Mouse (Mus musculus) forebrain, embryonic 11.5 days (tissue): ENCODE measurements at regions not wholly inside any gene's neighbourhood (a gene's known extent, or its start where the extent isn't known, plus 50 kb on each side); places are given as distances from the start of the nearest gene placed in this dataset.

Experiments
- ATAC-seq: fragments of 200-750 bp; cut with Nextera tagmentation; replicated peaks from 2 replicates; pipeline ENCODE4 v1.8.0; 2017; ENCODE audit warnings: moderate TSS enrichment; ENCODE audit not compliant: low FRiP score
- DNase-seq: peaks from one replicate; pipeline ENCODE4 v3.0.0-alpha.2; 2017; ENCODE audit warnings: low spot score
- H3K27ac ChIP-seq: fragments of 300-500 bp; sonication (generic); 2 replicates; pipeline ENCODE4 v1.5.1; 2014; ENCODE audit warnings: low read depth, low read length
- H3K27me3 ChIP-seq: fragments of 300-500 bp; sonication (generic); 2 replicates; pipeline ENCODE4 v1.6.1; 2014; ENCODE audit warnings: mild to moderate bottlenecking, low read length, mixed read lengths; ENCODE audit not compliant: control insufficient read depth, insufficient read depth
- H3K36me3 ChIP-seq: fragments of 300-500 bp; sonication (generic); 2 replicates; pipeline ENCODE4 v1.6.1; 2014; ENCODE audit warnings: mild to moderate bottlenecking, low read length, moderate library complexity, mixed read lengths; ENCODE audit not compliant: control insufficient read depth, insufficient read depth
- H3K4me1 ChIP-seq: fragments of 300-500 bp; sonication (generic); replicated peaks from 2 replicates; pipeline ENCODE4 v1.6.1; 2014; ENCODE audit warnings: low read length, mixed read lengths; ENCODE audit not compliant: control insufficient read depth, insufficient read depth
- H3K4me2 ChIP-seq: fragments of 300-500 bp; sonication (generic); 2 replicates; pipeline ENCODE4 v1.6.1; 2014; ENCODE audit warnings: low read depth, mild to moderate bottlenecking, low read length, moderate library complexity, mixed read lengths; ENCODE audit not compliant: severe bottlenecking
- H3K4me3 ChIP-seq: fragments of 300-500 bp; sonication (generic); 2 replicates; pipeline ENCODE4 v1.5.1; 2014; ENCODE audit warnings: low read depth, low read length
- H3K9ac ChIP-seq: fragments of 300-500 bp; sonication (generic); 2 replicates; pipeline ENCODE4 v1.6.1; 2014; ENCODE audit warnings: low read length
- H3K9me3 ChIP-seq: fragments of 300-500 bp; sonication (generic); 2 replicates; pipeline ENCODE4 v1.6.1; 2016; ENCODE audit warnings: low read length, mixed read lengths; ENCODE audit not compliant: control insufficient read depth
- WGBS: fragments of 180-500 bp; shearing (Covaris S2); extraction: QIAGEN DNeasy Blood & Tissue Kit; methylation state at CpG from one replicate; pipeline ENCODE4 v1.1.7; 2014; 5-methylcytosine and 5-hydroxymethylcytosine counted together

- Histone ChIP-seq H3K9me3 (no peaks in the 10 kb centered on the region), H3K27me3 (no peaks in the 10 kb centered on the region), H3K9ac (no peak overlapping the region), H3K4me2 (no peak overlapping the region), H3K4me1 (no peaks in the 10 kb centered on the region), H3K36me3 (no peaks in the 10 kb centered on the region), H3K4me3 (no peak overlapping the region), H3K27ac (no peak overlapping the region)
- WGBS = 72% methylated on average over 6 of the region's 6 CpGs
- ATAC-seq (no peak), DNase-seq (no peak)
Observed at GRCm38 (mm10) chr2:92819586-92819985, 95.3 kb upstream of the Syt13 start.

GRCm38 (mm10) chr2:92824325-92824724 lies 90.6 kb upstream of the Syt13 start:
- Histone ChIP-seq H3K27ac (no peak overlapping the region), H3K4me3 (no peak overlapping the region), H3K4me1 (no peaks in the 10 kb centered on the region), H3K27me3 (no peaks in the 10 kb centered on the region), H3K9me3 (no peaks in the 10 kb centered on the region), H3K36me3 (no peaks in the 10 kb centered on the region), H3K9ac (no peak overlapping the region), H3K4me2 (no peak overlapping the region)
- ATAC-seq (no peak), DNase-seq (no peak)
- 75% methylated on average over 1 of the region's 1 CpGs for WGBS

DNA sequence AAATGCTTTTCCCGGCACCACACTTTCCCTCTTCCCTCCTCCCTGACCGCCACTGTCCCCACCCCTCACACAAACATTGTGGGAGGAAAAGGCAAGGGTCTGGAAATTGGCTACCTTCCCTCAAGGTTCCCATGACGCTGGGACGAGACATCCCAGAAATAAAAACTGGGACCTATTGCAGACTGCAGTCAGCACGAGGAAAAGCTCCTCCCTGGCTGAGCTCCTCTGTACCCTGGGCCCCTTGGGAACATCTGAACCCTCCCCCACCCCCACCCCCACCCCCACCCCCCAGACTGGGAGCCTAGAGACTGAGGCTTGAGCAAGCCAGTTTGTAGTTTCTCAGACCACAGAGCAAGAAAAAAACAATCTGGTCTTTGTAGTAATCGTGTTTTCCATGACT lies 89.5 kb upstream of the Syt13 start:
- Histone ChIP-seq H3K27me3 (no peaks in the 10 kb centered on the region), H3K9ac (no peak overlapping the region), H3K27ac (no peak overlapping the region), H3K4me2 (no peak overlapping the region), H3K4me3 (no peak overlapping the region), H3K36me3 (no peaks in the 10 kb centered on the region), H3K4me1 (no peaks in the 10 kb centered on the region), H3K9me3 (no peaks in the 10 kb centered on the region)
- no peak for DNase-seq
- 26% methylated on average over 6 of the region's 6 CpGs for WGBS
- ATAC-seq = no peak

- ATAC-seq = no peak
- Histone ChIP-seq H3K4me2 (no peak overlapping the region), H3K4me1 (no peaks in the 10 kb centered on the region), H3K27me3 (no peaks in the 10 kb centered on the region), H3K9me3 (no peaks in the 10 kb centered on the region), H3K36me3 (no peaks in the 10 kb centered on the region), H3K9ac (no peak overlapping the region), H3K27ac (no peak overlapping the region), H3K4me3 (no peak overlapping the region)
- 87% methylated on average over 2 of the region's 2 CpGs for WGBS
- DNase-seq = no peak
Observed at GRCm38 (mm10) chr2:92830134-92830533, 84.8 kb upstream of the Syt13 start.

DNA sequence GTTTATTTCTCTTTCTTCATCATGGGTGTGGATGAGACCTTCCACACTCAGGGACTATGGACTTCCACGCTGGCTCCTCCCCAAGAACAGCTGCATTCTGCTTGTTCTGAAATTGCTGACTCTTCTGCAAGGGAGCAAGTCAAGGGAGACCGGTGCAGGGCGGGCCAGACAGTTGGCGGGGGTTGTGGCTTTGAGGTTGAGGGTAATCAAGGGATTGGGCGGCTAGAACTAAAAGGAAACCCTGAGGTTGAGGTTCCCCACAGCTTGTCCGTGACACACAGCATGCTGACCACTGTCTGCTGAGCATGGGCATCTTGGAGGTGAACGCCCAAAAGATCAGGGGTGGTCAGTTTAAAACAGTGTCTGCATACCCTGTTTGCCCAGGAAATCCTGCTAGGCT lies 83.1 kb upstream of the Syt13 start:
- Histone ChIP-seq H3K9me3 (no peaks in the 10 kb centered on the region), H3K9ac (no peak overlapping the region), H3K27ac (no peak overlapping the region), H3K4me1 (no peaks in the 10 kb centered on the region), H3K4me2 (no peak overlapping the region), H3K4me3 (no peak overlapping the region), H3K27me3 (no peaks in the 10 kb centered on the region), H3K36me3 (no peaks in the 10 kb centered on the region)
- ATAC-seq (no peak), DNase-seq (no peak)
- WGBS = 81% methylated on average over 7 of the region's 7 CpGs

- no peak overlapping the region for H3K27ac ChIP-seq
- H3K9ac ChIP-seq = no peak overlapping the region
- ATAC-seq (no peak), DNase-seq (no peak)
- no peaks in the 10 kb centered on the region for H3K4me1 ChIP-seq
- H3K9me3 ChIP-seq = no peaks in the 10 kb centered on the region
- no peak overlapping the region for H3K4me3 ChIP-seq
- 86% methylated on average over 4 of the region's 4 CpGs for WGBS
- no peak overlapping the region for H3K4me2 ChIP-seq
- no peaks in the 10 kb centered on the region for H3K27me3 ChIP-seq
- H3K36me3 ChIP-seq = no peaks in the 10 kb centered on the region
Observed at GRCm38 (mm10) chr2:92836203-92836602, 78.7 kb upstream of the Syt13 start.

DNA sequence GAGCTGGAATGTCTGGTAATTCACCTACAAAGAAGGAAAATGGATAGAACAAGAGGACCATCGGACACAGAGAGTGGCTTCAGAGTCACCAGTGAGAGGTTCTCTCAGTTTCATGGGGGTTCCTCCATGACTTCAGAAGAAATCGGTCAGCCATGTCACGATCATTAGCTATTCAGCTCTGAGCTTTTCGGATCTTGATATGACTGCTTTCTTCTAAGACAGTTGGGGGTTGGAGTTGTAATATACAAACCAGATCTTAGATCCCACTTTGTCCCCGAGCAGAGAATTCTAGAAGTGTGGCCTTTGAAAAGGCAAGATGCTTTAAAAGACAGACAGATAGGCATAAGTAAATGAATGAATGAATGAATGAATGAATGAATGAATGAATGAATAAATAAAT lies 76.9 kb upstream of the Syt13 start:
- no peak overlapping the region for H3K27ac ChIP-seq

DNA sequence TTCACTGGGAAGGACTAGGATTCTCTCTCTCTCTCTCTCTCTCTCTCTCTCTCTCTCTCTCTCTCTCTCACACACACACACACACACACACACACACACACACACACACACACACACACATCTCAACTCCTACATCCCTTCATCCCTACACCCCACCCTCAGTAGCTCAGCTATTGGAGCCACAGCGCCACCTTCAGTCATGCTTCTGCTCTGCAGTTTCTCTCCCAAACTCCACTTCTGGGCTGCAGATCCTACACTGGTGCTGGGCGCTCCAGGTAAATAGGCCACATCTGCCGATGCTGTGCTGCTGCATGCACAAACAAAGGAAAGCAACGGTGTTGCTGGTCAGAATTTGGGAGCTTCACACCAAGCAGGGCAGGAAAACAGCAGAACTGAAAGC lies 74.9 kb upstream of the Syt13 start:
- Histone ChIP-seq H3K9me3 (no peaks in the 10 kb centered on the region), H3K9ac (no peak overlapping the region), H3K36me3 (no peaks in the 10 kb centered on the region), H3K4me1 (peaks cover 3% of the 10 kb centered on the region; the same call in 1 of the 2 replicates), H3K27me3 (no peaks in the 10 kb centered on the region), H3K4me2 (no peak overlapping the region), H3K4me3 (no peak overlapping the region), H3K27ac (no peak overlapping the region)
- DNase-seq (peak; percentile 80), ATAC-seq (0 out of 2 replicates have a peak, but pooled peaks have one; percentile 42)
- 17% methylated on average over 4 of the region's 4 CpGs for WGBS

More for the DNA sequence above, 76.9 kb upstream of the Syt13 start:
- Histone ChIP-seq H3K9me3 (no peaks in the 10 kb centered on the region), H3K4me1 (no peaks in the 10 kb centered on the region), H3K27me3 (no peaks in the 10 kb centered on the region), H3K4me2 (no peak overlapping the region), H3K9ac (no peak overlapping the region), H3K4me3 (no peak overlapping the region), H3K36me3 (no peaks in the 10 kb centered on the region)
- ATAC-seq (no peak), DNase-seq (no peak)
- WGBS = 89% methylated on average over 5 of the region's 5 CpGs

GRCm38 (mm10) chr2:92841626-92842025 lies 73.3 kb upstream of the Syt13 start:
- H3K9me3 ChIP-seq = no peaks in the 10 kb centered on the region
- H3K27ac ChIP-seq = no peak overlapping the region
- DNase-seq (no peak), ATAC-seq (no peak)
- peaks cover 7% of the 10 kb centered on the region; the same call in 1 of the 2 replicates for H3K4me1 ChIP-seq
- H3K36me3 ChIP-seq = no peaks in the 10 kb centered on the region
- no peak overlapping the region for H3K4me2 ChIP-seq
- no peak overlapping the region for H3K4me3 ChIP-seq
- H3K27me3 ChIP-seq = no peaks in the 10 kb centered on the region
- WGBS = 44% methylated on average over 3 of the region's 3 CpGs
- no peak overlapping the region for H3K9ac ChIP-seq
